Mouse (Mus musculus) liver, embryonic 14.5 days (tissue): ENCODE results near the gene Stk40. TPM values are rescaled to one million over a fixed set of nuclear protein-coding genes. Genes with fewer than 3 reads are reported as not detected.
A peak's percentile ranks its signal among the peaks of the same experiment; 100 is the strongest.

Source experiments
- ATAC-seq: fragments of 200-750 bp; cut with Nextera tagmentation; 2 replicates; pipeline ENCODE4 v1.8.0; 2017; ENCODE audit warnings: moderate number of reproducible peaks, mild to moderate bottlenecking, moderate library complexity; ENCODE audit not compliant: insufficient read depth
- DNase-seq, 3 experiments: peaks; one replicate each; pipeline ENCODE4 v3.0.0-alpha.2; 2012 to 2013; ENCODE audit warnings: low read depth in 3 of 3, low spot score in 3 of 3
- H3K27ac ChIP-seq: fragments of 300-500 bp; sonication (generic); 2 replicates; pipeline ENCODE4 v1.5.1; 2014; ENCODE audit warnings: moderate library complexity, mild to moderate bottlenecking, control low read depth, inconsistent platforms
- H3K27me3 ChIP-seq: fragments of 300-500 bp; sonication (generic); 2 replicates; pipeline ENCODE4 v1.6.1; 2014; ENCODE audit warnings: mild to moderate bottlenecking, low read length, moderate library complexity; ENCODE audit not compliant: control insufficient read depth, insufficient read depth
- H3K36me3 ChIP-seq: fragments of 300-500 bp; sonication (generic); replicated peaks from 2 replicates; pipeline ENCODE4 v1.6.1; 2014; ENCODE audit warnings: low read depth; ENCODE audit not compliant: control insufficient read depth, insufficient read depth
- H3K4me1 ChIP-seq, 2 experiments: fragments of 200-500 bp in 1 of 2; fragments of 300-500 bp in 1 of 2; sonication (generic) in 1 of 2; replicated peaks; 2 replicates each; pipeline ENCODE4 v1.6.1; 2012 to 2014; ENCODE audit warnings: antibody characterized with exemption in 1 of 2, inconsistent platforms in 1 of 2, low read length in 1 of 2; ENCODE audit not compliant: control insufficient read depth in 2 of 2, insufficient read depth in 2 of 2
- H3K4me2 ChIP-seq: fragments of 300-500 bp; sonication (generic); 2 replicates; pipeline ENCODE4 v1.6.1; 2014; ENCODE audit warnings: low read depth, mild to moderate bottlenecking, control low read depth, moderate library complexity
- H3K4me3 ChIP-seq, 2 experiments: fragments of 200-500 bp in 1 of 2; fragments of 300-500 bp in 1 of 2; sonication (generic) in 1 of 2; 2 replicates each; pipeline ENCODE4 v1.5.1; 2012 to 2014; ENCODE audit warnings: low read depth in 2 of 2, low read length in 2 of 2, mild to moderate bottlenecking in 2 of 2, control low read depth in 1 of 2, inconsistent platforms in 1 of 2, moderate library complexity in 1 of 2; ENCODE audit not compliant: insufficient read depth in 1 of 2
- H3K9ac ChIP-seq: fragments of 300-500 bp; sonication (generic); replicated peaks from 2 replicates; pipeline ENCODE4 v1.6.1; 2014; ENCODE audit warnings: mild to moderate bottlenecking, control low read depth, moderate library complexity
- H3K9me3 ChIP-seq: fragments of 300-500 bp; sonication (generic); 2 replicates; pipeline ENCODE4 v1.6.1; 2016; ENCODE audit warnings: low read length, mixed read lengths; ENCODE audit not compliant: control insufficient read depth
- CTCF ChIP-seq: IDR thresholded peaks from 2 replicates; pipeline ENCODE4 v1.5.1; 2016; ENCODE audit warnings: antibody characterized with exemption, low read depth, control low read depth
- EP300 ChIP-seq: IDR thresholded peaks from 2 replicates; pipeline ENCODE4 v1.6.1; 2016; ENCODE audit warnings: antibody characterized with exemption, low read depth
- WGBS: fragments of 180-500 bp; shearing (Covaris S2); extraction: QIAGEN DNeasy Blood & Tissue Kit; methylation state at CpG from one replicate; pipeline ENCODE4 v1.1.7; 2014; ENCODE audit not compliant: insufficient replicate concordance; 5-methylcytosine and 5-hydroxymethylcytosine counted together
- polyA plus RNA-seq, 2 experiments: library from polyadenylated mRNA; depleted of rRNA in 1 of 2; stranded (reverse) in 1 of 2; unstranded in 1 of 2; fragments of >200 nt; fragmentation: Nextera tagmentation in 1 of 2; extraction: Ambion mirVana in 1 of 2; gene quantifications; 2 replicates each; pipeline versions ENCODE4 v1.2.1 to v1.2.3; 2012 to 2014

Stk40 gene
- polyA plus RNA-seq, 2 experiments = 4.3 to 9.0 TPM

GRCm38 (mm10) chr4:126181170-126181957 is 77.6 kb downstream of the Stk40 start:
- WGBS = 67% methylated on average over 7 of the region's 7 CpGs
- no peaks in the 10 kb centered on the region for H3K27me3 ChIP-seq
- H3K4me3 ChIP-seq = no peak overlapping the region
- DNase-seq = peak in 1 of 3 experiments; percentile 38
- peak; percentile 84 for TF ChIP-seq CTCF
- TF ChIP-seq EP300 = no peak
- H3K9ac ChIP-seq = no peak overlapping the region
- no peaks in the 10 kb centered on the region for H3K9me3 ChIP-seq
- no peak overlapping the region for H3K4me2 ChIP-seq
- no peak overlapping the region for H3K27ac ChIP-seq
- no peaks in the 10 kb centered on the region for H3K4me1 ChIP-seq
- H3K36me3 ChIP-seq = peaks cover 83% of the 10 kb centered on the region
- peak; percentile 55; the same call in 1 of the 2 replicates for ATAC-seq

GRCm38 (mm10) chr4:126183034-126183433 is 79.3 kb downstream of the Stk40 start:
- Histone ChIP-seq H3K27me3 (no peaks in the 10 kb centered on the region), H3K27ac (no peak overlapping the region), H3K36me3 (peaks cover 81% of the 10 kb centered on the region), H3K4me3 (no peak overlapping the region), H3K9me3 (no peaks in the 10 kb centered on the region), H3K9ac (no peak overlapping the region), H3K4me1 (no peaks in the 10 kb centered on the region), H3K4me2 (no peak overlapping the region)
- DNase-seq (no peak), ATAC-seq (no peak)
- no peak for TF ChIP-seq EP300
- TF ChIP-seq CTCF = no peak
- 83% methylated on average over 5 of the region's 5 CpGs for WGBS

- no peak for ATAC-seq
- H3K36me3 ChIP-seq = peaks cover 69% of the 10 kb centered on the region
These were observed 83.3 kb downstream of the Stk40 start for GRCm38 (mm10) chr4:126187096-126187495.

More at GRCm38 (mm10) chr4:126187096-126187495, 83.3 kb downstream of the Stk40 start:
- H3K4me3 ChIP-seq = no peak overlapping the region
- H3K27me3 ChIP-seq = no peaks in the 10 kb centered on the region
- H3K4me2 ChIP-seq = no peak overlapping the region
- no peaks in the 10 kb centered on the region for H3K9me3 ChIP-seq
- H3K27ac ChIP-seq = no peak overlapping the region
- H3K9ac ChIP-seq = no peak overlapping the region
- no peaks in the 10 kb centered on the region for H3K4me1 ChIP-seq
- no peak for DNase-seq
- WGBS = 88% methylated on average over 3 of the region's 3 CpGs
- TF ChIP-seq EP300 = no peak
- no peak for TF ChIP-seq CTCF

Other genes starting within 250 kb of the Stk40 start
- 3.1 and 3.6 TPM in 2 replicates for gene Csf3r, start 79.4 kb upstream of the Stk40 start, polyA plus RNA-seq (2012; rRNA removed)
- gene Csf3r, start 79.4 kb upstream of the Stk40 start, polyA plus RNA-seq (2014; fragmentation: Nextera tagmentation; extraction: Ambion mirVana) = 2.1 and 2.7 TPM in 2 replicates
- gene Mrps15, start 57.0 kb upstream of the Stk40 start, polyA plus RNA-seq (2012; rRNA removed) = 23.3 and 41.3 TPM in 2 replicates
- 88.4 and 99.5 TPM in 2 replicates for gene Mrps15, start 57.0 kb upstream of the Stk40 start, polyA plus RNA-seq (2014; fragmentation: Nextera tagmentation; extraction: Ambion mirVana)
- 0.29 and 0.31 TPM in 2 replicates for gene Oscp1, start 45.4 kb upstream of the Stk40 start, polyA plus RNA-seq (2012; rRNA removed)
- gene Oscp1, start 45.4 kb upstream of the Stk40 start, polyA plus RNA-seq (2014; fragmentation: Nextera tagmentation; extraction: Ambion mirVana) = 1.4 and 1.8 TPM in 2 replicates
- gene Lsm10, start 7.3 kb upstream of the Stk40 start, polyA plus RNA-seq (2012; rRNA removed) = 20.1 and 20.3 TPM in 2 replicates
- 24.4 and 25.9 TPM in 2 replicates for gene Lsm10, start 7.3 kb upstream of the Stk40 start, polyA plus RNA-seq (2014; fragmentation: Nextera tagmentation; extraction: Ambion mirVana)
- gene Eva1b, start 43.8 kb downstream of the Stk40 start, polyA plus RNA-seq (2012; rRNA removed) = 11.9 and 14.8 TPM in 2 replicates
- gene Eva1b, start 43.8 kb downstream of the Stk40 start, polyA plus RNA-seq (2014; fragmentation: Nextera tagmentation; extraction: Ambion mirVana) = 11.0 and 12.0 TPM in 2 replicates
- 0.46 and 0.53 TPM in 2 replicates for gene Sh3d21, start 59.5 kb downstream of the Stk40 start, polyA plus RNA-seq (2012; rRNA removed)
- gene Sh3d21, start 59.5 kb downstream of the Stk40 start, polyA plus RNA-seq (2014; fragmentation: Nextera tagmentation; extraction: Ambion mirVana) = 0.77 and 0.93 TPM in 2 replicates
- gene Thrap3, start 98.8 kb downstream of the Stk40 start, polyA plus RNA-seq (2012; rRNA removed) = 39.2 and 62.6 TPM in 2 replicates
- 77.9 and 84.2 TPM in 2 replicates for gene Thrap3, start 98.8 kb downstream of the Stk40 start, polyA plus RNA-seq (2014; fragmentation: Nextera tagmentation; extraction: Ambion mirVana)
- gene Map7d1, start 152.4 kb downstream of the Stk40 start, polyA plus RNA-seq (2012; rRNA removed) = 8.6 and 9.4 TPM in 2 replicates
- 4.9 and 6.1 TPM in 2 replicates for gene Map7d1, start 152.4 kb downstream of the Stk40 start, polyA plus RNA-seq (2014; fragmentation: Nextera tagmentation; extraction: Ambion mirVana)
- 16.3 and 23.4 TPM in 2 replicates for gene Trappc3, start 158.4 kb downstream of the Stk40 start, polyA plus RNA-seq (2012; rRNA removed)
- 8.8 and 9.2 TPM in 2 replicates for gene Trappc3, start 158.4 kb downstream of the Stk40 start, polyA plus RNA-seq (2014; fragmentation: Nextera tagmentation; extraction: Ambion mirVana)
- 0.15 and 0.28 TPM in 2 replicates for gene Col8a2, start 182.8 kb downstream of the Stk40 start, polyA plus RNA-seq (2012; rRNA removed)
- gene Col8a2, start 182.8 kb downstream of the Stk40 start, polyA plus RNA-seq (2014; fragmentation: Nextera tagmentation; extraction: Ambion mirVana) = 0.25 and 0.52 TPM in 2 replicates
- 15.4 TPM in 2 replicates for gene Adprhl2, start 217.7 kb downstream of the Stk40 start, polyA plus RNA-seq (2012; rRNA removed)
- gene Adprhl2, start 217.7 kb downstream of the Stk40 start, polyA plus RNA-seq (2014; fragmentation: Nextera tagmentation; extraction: Ambion mirVana) = 15.4 and 18.4 TPM in 2 replicates
- gene Tekt2, start 221.7 kb downstream of the Stk40 start, polyA plus RNA-seq (2012; rRNA removed) = 0.45 and 0.85 TPM in 2 replicates
- 0.39 and 0.44 TPM in 2 replicates for gene Tekt2, start 221.7 kb downstream of the Stk40 start, polyA plus RNA-seq (2014; fragmentation: Nextera tagmentation; extraction: Ambion mirVana)